Mouse (Mus musculus) erythroid progenitor cell, adult 5-6 weeks (primary cell): ENCODE results near the gene Brinp2. TPM values are rescaled to one million over a fixed set of nuclear protein-coding genes. Genes with fewer than 3 reads are reported as not detected.
A peak's percentile ranks its signal among the peaks of the same experiment; 100 is the strongest.

Experiments used
- ATAC-seq: replicated peaks from 2 replicates; pipeline ENCODE4 v1.8.0; 2016; ENCODE audit warnings: moderate number of reproducible peaks, mild to moderate bottlenecking, moderate TSS enrichment, inconsistent platforms; ENCODE audit not compliant: poor library complexity, low FRiP score, severe bottlenecking
- total RNA-seq, 2 experiments: library from RNA; stranded (forward) in 1 of 2; stranded (reverse) in 1 of 2; fragments of 150-400 nt in 1 of 2; fragments of 186-747, 209-891 nt in 1 of 2; gene quantifications; 2 replicates each; pipeline versions ENCODE4 v1.2.3 to v1.2.4; 2015 to 2017; ENCODE audit warnings: low replicate concordance in 2 of 2

The Brinp2 gene
- total RNA-seq, 2 experiments from 2014 or later = 0.84 to 1.8 TPM

DNA sequence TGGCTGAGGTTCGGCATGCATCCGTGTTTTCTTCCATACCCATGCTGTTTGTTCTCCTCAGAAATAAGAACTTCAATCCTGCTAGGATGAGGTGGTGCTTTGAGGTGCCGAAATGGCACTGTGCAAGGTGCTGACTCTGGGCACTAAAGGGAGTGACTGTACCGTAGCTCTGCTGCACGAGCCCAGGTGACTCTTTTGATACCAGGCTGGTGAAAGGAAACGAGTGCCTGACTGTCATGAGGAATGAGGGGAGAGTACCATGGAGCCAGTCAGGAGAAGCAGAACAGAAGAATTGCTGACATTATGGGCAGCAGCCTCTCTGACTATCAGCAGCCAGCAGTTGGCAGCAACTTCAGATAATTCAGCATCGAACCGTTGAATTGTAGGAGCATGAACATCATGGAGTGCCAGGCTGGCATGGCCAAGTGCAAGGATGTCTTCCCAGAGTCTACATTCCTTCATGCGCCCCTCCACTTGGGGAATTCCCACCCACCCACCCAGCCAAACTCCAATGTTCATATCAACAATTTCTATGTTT, 127.4 kb downstream of the Brinp2 start:
- ATAC-seq = peak; percentile 84

DNA sequence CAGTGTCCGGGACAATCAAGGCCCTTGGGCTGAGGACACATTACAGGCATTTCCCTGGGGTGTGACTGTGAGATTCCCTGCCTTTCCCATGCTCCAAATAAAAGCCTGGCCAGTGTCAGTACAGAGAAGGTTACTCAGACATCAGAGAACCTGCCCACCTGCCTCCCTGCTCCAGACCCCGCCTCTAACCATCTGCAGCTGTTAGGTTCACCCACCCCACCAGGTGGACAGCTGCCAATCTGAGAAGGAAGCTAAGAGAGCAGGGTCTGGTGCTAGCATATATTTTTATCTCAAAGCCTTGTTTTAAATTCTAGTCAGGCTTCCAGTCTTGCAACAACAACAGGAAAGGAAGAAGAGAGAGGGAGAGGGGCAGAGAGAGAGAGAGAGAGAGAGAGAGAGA, 128.9 kb downstream of the Brinp2 start:
- ATAC-seq = no peak

DNA sequence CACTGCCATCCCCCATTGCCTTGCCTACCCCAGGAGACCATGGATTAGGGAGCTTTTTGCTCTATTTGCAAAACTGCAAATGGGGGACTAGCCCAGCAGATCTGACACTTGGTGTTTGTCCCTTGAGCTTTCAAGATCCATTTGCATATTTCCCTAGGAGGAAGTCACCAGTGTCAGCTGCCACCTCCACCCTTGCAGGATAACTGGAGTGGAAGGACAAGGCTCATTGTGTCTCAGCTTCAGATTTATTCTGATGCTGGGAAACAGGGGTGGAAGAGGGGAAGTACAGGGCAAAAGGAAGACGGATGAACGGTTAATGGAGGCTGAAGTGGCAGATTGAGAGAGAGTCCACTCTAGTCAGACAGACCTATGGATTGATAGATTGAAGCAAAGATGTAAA, 129.4 kb downstream of the Brinp2 start:
- no peak for ATAC-seq

DNA sequence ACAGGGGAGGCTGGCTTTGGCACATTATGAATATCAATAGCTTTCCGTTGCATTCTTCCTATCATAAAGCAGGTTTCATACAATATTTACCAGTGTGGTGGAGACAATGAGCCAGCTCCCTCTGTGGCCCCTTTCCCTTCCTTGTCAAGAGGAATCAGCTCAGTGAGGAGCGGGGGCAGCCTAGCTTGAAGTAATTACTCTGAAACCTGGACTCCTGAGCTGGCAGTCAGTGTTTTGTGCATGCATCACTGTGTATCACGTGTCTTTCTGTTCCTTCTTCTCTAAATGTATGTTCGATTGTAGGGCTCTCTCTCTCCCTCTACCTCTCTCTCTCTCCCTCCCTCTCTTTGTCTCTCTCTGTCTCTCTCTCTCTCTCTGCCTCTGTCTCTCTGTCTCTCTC, 135.1 kb downstream of the Brinp2 start:
- ATAC-seq = no peak

DNA sequence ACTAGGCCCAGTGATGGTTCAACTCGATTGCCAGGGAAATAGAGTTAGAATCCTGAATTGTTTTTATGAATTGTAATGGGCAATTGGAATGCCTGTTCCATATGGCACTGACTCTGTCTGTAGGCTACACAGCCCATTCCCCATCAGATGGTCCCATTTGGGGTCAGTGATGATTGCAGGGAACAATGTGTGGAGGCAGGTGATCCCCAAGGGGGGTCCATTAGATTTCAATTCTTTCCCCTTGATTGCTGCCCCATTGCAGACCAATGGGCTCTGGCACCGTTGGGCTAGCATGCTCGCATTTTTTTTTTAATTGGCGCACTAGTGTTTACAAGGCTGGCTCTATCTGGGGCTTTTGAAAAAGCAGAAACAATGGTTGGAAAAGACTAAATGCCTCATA, 136.0 kb downstream of the Brinp2 start:
- no peak for ATAC-seq

DNA sequence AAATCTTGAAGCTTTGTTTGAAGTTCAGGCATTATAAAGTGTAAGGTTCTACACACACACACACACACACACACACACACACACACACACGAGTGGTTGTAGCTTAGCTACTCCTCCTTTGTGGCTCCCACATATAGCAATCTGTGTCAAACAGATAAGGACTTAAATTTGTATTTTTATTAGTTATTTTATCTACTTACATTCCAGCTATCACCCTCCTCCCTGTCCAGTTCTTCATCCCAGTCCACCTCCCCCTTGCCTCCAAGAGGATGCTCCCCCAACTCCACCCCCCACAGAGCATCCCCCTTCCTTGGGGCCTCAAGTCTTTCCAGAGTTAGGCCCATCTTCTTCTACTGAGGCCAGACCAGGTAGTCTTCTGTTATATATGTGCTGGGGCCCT, 137.4 kb downstream of the Brinp2 start:
- ATAC-seq = peak; percentile 36; the same call in 1 of the 2 replicates

DNA sequence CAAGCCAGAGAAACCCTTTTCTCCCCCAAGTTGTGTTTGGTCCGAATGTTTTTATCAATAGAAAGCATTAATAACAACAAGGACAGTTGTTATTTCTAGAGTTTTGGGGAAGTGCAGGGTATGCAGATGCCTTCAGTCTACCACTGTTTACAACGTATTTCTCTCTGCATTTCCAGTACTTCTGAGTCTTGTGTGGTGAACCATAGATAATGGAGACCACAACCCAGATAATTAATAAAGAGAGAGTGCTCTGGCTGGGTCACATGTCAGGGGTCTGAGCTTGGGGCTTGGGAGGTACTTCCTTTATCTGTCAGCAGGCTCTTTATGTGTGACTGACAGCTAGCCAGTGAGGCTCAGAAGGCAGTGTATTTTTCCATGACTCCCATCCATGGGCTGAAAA, 137.8 kb downstream of the Brinp2 start:
- peak; percentile 36 for ATAC-seq

DNA sequence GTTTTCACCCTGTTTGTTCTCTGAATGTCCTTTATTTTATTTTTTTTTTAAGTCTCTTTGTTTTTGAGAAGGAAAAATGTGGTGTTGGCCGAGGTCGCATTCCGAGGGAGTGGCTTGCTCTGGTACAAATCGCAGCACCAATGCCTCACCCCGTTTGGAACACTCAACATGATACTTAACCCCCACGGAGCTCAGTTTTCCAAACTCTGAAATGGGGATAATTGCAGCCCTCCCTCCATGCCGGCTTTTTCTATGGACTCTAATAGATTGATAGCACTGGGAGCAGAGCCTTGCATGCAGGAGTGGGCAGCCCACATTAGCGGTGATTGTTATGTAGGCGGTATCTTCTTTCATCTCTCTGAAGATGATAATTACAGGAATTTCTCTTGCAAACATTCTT, 140.5 kb downstream of the Brinp2 start:
- ATAC-seq = no peak

DNA sequence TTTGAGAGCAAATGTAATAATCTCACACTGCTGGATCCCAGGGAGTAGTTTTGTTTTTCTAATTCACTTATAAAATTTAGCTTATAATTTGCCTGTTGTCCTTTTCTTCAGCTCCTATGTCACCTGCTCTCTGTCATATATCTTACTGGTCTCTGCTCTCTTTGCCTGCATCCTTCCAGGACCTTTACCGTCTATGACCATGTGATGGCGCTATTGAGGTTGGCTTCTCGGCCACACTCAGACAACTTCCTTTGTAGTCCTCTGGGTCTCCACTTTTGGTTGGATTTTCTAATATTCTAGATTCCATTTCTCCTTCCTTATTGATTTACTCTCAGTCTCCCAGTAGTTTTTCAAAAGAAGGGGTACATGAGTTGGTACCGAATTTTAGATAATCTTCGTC, 141.4 kb downstream of the Brinp2 start:
- ATAC-seq = peak; percentile 73

DNA sequence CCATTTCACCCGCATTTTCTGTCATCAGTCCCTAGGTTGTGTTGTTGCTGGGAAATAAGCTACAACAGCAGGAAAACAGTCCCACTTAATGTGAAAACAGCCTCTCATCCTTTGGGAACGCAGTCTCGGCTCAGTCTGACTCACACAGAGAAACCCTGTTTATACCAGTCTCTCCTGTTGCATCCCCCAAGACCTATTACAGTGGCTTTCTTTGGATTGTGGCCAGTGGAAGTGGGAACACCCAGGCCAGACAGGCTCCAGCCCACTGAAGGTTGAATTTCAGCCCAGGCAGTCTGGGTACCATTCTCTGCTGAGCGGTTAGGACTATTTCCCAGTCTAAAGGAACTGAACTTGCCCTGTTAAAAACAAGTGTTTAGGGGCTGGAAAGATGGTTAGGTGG, 142.4 kb downstream of the Brinp2 start:
- ATAC-seq = no peak

DNA sequence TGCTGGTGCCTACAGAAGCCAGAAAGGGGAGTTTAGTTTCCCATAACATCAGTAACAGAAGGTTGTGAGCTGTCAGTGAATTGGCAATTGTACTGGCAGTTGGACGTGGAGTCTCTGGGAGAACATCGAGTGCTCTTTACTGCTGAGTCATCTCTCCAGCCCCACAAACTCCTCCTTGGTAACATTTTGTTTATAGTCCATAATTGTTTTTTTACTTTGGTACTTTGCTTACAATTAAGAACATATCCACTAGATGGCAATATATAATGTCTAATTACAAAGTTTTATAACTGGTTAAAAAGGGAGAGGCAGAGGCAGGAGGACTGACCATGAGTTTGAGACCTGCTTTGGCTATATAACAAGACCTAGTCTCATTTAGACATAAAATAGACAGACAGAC, 148.5 kb downstream of the Brinp2 start:
- peak; percentile 84 for ATAC-seq

DNA sequence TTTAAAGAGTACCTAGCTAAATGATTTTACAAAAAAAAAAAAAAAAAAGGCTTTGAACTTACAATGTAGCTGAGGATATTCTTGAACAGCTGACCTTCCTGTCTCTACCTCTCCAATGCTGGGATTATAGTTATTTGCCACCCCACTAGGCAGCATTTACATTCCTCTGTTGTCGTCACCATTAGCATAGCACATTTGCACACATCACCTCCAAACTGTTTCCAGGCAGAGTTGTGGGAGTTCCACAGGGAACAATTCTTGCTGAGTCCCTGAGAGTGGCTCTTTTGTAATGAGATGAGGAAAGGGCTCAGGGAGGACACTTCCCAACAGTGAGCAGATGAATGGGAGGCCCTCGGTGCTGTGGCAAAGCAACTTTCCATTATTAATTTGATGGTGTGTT, 153.2 kb downstream of the Brinp2 start:
- ATAC-seq = no peak

Other genes starting within 250 kb of the Brinp2 start
- gene Astn1, start 5.9 kb upstream of the Brinp2 start, total RNA-seq (2015; ENCODE audit: low replicate concordance) = not detected in 2 replicates
- gene Astn1, start 5.9 kb upstream of the Brinp2 start, total RNA-seq (2017; ENCODE audit: low replicate concordance) = not detected in 2 replicates